ENCODE assay signal across 16 mouse cellular contexts in the genomic region with DNA sequence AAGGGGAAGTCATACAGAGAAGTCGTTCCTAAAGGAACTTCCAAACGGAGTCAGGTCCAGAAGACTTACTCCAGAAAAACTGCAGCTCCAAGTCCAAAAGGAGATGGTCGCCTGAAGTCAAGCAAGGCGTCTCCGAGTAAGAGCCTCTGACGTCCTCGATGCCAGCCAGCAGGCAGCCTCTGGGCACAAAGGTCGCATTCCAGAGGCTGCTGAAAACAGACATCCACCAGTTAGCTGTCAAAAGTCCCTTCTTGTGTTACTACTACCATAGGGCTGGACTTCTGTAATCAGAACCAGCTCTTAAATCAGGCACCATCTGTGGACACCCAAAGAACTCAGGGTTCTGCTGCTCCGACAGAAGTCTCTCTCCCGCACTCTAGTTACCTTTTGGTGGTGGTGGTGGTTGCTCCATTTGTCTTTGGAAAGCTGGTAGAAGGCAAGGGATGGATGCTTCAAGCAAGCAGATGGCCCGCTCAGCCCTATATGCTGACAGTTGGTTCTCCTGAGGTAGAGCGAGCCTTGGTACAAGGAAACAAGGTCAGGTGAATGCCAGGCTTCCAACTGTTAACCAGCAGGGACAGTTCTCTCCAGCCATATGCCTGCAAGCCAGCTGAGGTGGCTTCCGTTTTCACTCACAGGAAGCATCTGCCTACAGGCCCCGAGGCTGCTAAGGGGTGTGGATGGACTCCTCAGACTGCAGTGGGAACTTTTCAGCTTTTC. TPM values are rescaled to one million over a fixed set of nuclear protein-coding genes. Genes with fewer than 3 reads are reported as not detected.
DNase-seq lines count a peak whose midpoint lies in the region; ATAC-seq and TF ChIP-seq lines count a peak whose summit lies in the region.
"Had no signal": no experiment of that assay in that cellular context is flagged by ENCODE, and none has a peak within 500 bp of the region (broad histone marks: within the 10 kb centered on the region; RNA-seq: fewer than 3 reads in every experiment).

No protein-coding gene starts in this region.

- H3K36me3 ChIP-seq in intestine, postnatal 0 days (ENCODE audit: control insufficient read depth, insufficient read depth), result peaks cover 62% of the 10 kb centered on the region
- H3K36me3 ChIP-seq in intestine, embryonic 15.5 days, result peaks cover 32% of the 10 kb centered on the region
- H3K36me3 ChIP-seq in kidney, embryonic 14.5 days (ENCODE audit: control insufficient read depth, insufficient read depth, low read length), result peaks cover 91% of the 10 kb centered on the region

- H3K9me3 ChIP-seq in intestine, postnatal 0 days (ENCODE audit: control insufficient read depth), result no peaks in the 10 kb centered on the region
- H3K9me3 ChIP-seq in intestine, embryonic 15.5 days, result no peaks in the 10 kb centered on the region
- no peaks in the 10 kb centered on the region for H3K9me3 ChIP-seq in kidney, embryonic 14.5 days (ENCODE audit: control insufficient read depth, low read length)
- H3K9me3 ChIP-seq: limb, embryonic 15.5 days; neural tube, embryonic 15.5 days had no signal

- H3K4me3 ChIP-seq in intestine, postnatal 0 days (ENCODE audit: low read depth, low read length), result no peak overlapping the region
- H3K4me3 ChIP-seq in intestine, embryonic 15.5 days (replicated peaks), result no peak overlapping the region
- no peak overlapping the region for H3K4me3 ChIP-seq in kidney, embryonic 14.5 days (ENCODE audit: low read length)
- H3K4me3 ChIP-seq: limb, embryonic 15.5 days; neural tube, embryonic 15.5 days had no signal

- no peak overlapping the region for H3K4me2 ChIP-seq in intestine, postnatal 0 days (replicated peaks; ENCODE audit: low read depth)
- no peak overlapping the region for H3K4me2 ChIP-seq in intestine, embryonic 15.5 days (replicated peaks)
- H3K4me2 ChIP-seq in kidney, embryonic 14.5 days (replicated peaks; ENCODE audit: low read depth, low read length), result no peak overlapping the region
- H3K4me2 ChIP-seq: limb, embryonic 15.5 days; neural tube, embryonic 15.5 days had no signal

- 0 out of 2 replicates have a peak, but pooled peaks cover 7% of the 10 kb centered on the region for H3K4me1 ChIP-seq in intestine, postnatal 0 days (replicated peaks; ENCODE audit: control insufficient read depth, insufficient read depth, low read length)
- no peaks in the 10 kb centered on the region; the same call in 1 of the 2 replicates for H3K4me1 ChIP-seq in intestine, embryonic 15.5 days (replicated peaks)
- H3K4me1 ChIP-seq in kidney, embryonic 14.5 days (ENCODE audit: control insufficient read depth, insufficient read depth, low read length), result 0 out of 2 replicates have a peak, but pooled peaks cover 2% of the 10 kb centered on the region

- intact Hi-C loops in left cerebral cortex, postnatal 10 days (cut with DNase I), result no loop called here

- no peak overlapping the region for H3K9ac ChIP-seq in intestine, postnatal 0 days (ENCODE audit: low read depth, low read length)
- no peak overlapping the region for H3K9ac ChIP-seq in intestine, embryonic 15.5 days
- H3K9ac ChIP-seq in kidney, embryonic 14.5 days (ENCODE audit: low read depth, low read length), result no peak overlapping the region
- H3K9ac ChIP-seq: limb, embryonic 15.5 days; neural tube, embryonic 15.5 days had no signal

- peak; percentile 99 for DNase-seq in brain, adult 2 months (ENCODE audit: low read depth, low spot score)
- DNase-seq in cerebellum, adult 9-10 months, result peak; percentile 97
- no peak for DNase-seq in c-Kit-positive CD71-positive TER-119-positive erythroid progenitor cells, embryonic 14.5 days (ENCODE audit: low spot score)
- DNase-seq in left cerebral cortex, postnatal 10 days (ENCODE audit: extremely low spot score in 1 of 2, low spot score in 2 of 2), result no peak
- no peak for DNase-seq in spleen, postnatal 10 days (ENCODE audit: low spot score in 2 of 2)
- DNase-seq: adrenal gland, adult 8-10 months; gastrocnemius, postnatal 36 days; heart, postnatal 4 days; layer of hippocampus, adult 9-11 months had no signal

- TF ChIP-seq CTCF in intestine, postnatal 0 days (IDR thresholded peaks at IDR 0.05; ENCODE audit: low read depth), result no peak

- ATAC-seq in intestine, postnatal 0 days, result no peak
- ATAC-seq in intestine, embryonic 15.5 days, result no peak
- 0 out of 2 replicates have a peak, but pooled peaks have one; percentile 28 for ATAC-seq in kidney, embryonic 14.5 days (ENCODE audit: low FRiP score, low TSS enrichment)
- ATAC-seq: CD4-positive, CD25-positive, alpha-beta regulatory T cell, adult 4 months; midbrain, embryonic 16.5 days had no signal

- peak overlapping the region; percentile 88 for H3K27ac ChIP-seq in intestine, postnatal 0 days (ENCODE audit: low read depth, low read length)
- no peak overlapping the region for H3K27ac ChIP-seq in intestine, embryonic 15.5 days
- H3K27ac ChIP-seq in kidney, embryonic 14.5 days (ENCODE audit: low read depth, low read length), result no peak overlapping the region
- H3K27ac ChIP-seq: limb, embryonic 15.5 days; neural tube, embryonic 15.5 days had no signal

- WGBS in intestine, postnatal 0 days, result 69% methylated on average over 14 of the region's 14 CpGs
- 67% methylated on average over 14 of the region's 14 CpGs for WGBS in intestine, embryonic 15.5 days
- 75% methylated on average over 14 of the region's 14 CpGs for WGBS in kidney, embryonic 14.5 days

- H3K27me3 ChIP-seq in intestine, postnatal 0 days (replicated peaks; ENCODE audit: control insufficient read depth, insufficient read depth, low read length), result no peaks in the 10 kb centered on the region
- H3K27me3 ChIP-seq in intestine, embryonic 15.5 days (replicated peaks), result no peaks in the 10 kb centered on the region
- H3K27me3 ChIP-seq in kidney, embryonic 14.5 days (ENCODE audit: control insufficient read depth, insufficient read depth, low read length), result no peaks in the 10 kb centered on the region
- H3K27me3 ChIP-seq: limb, embryonic 15.5 days; neural tube, embryonic 15.5 days had no signal

RNA-seq across cellular contexts. Expression of gene Cep95, which starts 25.7 kb away (rescaled TPM):
- 5.3 and 5.5 TPM in 2 replicates for polyA plus RNA-seq in intestine, postnatal 0 days (2015; fragmentation: Nextera tagmentation; extraction: Ambion mirVana)
- polyA plus RNA-seq in intestine, embryonic 15.5 days (2015; fragmentation: Nextera tagmentation; extraction: Ambion mirVana), result 14.6 and 16.3 TPM in 2 replicates
- 18.8 and 21.3 TPM in 2 replicates for polyA plus RNA-seq in kidney, embryonic 14.5 days (2014; fragmentation: Nextera tagmentation; extraction: Ambion mirVana)
- total RNA-seq in left cerebral cortex, postnatal 10 days (2021), result 10 to 100 TPM in 1 of 2 experiments, 1 to 10 TPM in 1; 8.7 to 10.3 TPM

RNA-seq across cellular contexts. Expression of gene Ddx5, which starts 25.8 kb away (rescaled TPM):
- polyA plus RNA-seq in intestine, postnatal 0 days (2015; fragmentation: Nextera tagmentation; extraction: Ambion mirVana), result 163 and 183 TPM in 2 replicates
- 257 and 283 TPM in 2 replicates for polyA plus RNA-seq in intestine, embryonic 15.5 days (2015; fragmentation: Nextera tagmentation; extraction: Ambion mirVana)
- 369 and 392 TPM in 2 replicates for polyA plus RNA-seq in kidney, embryonic 14.5 days (2014; fragmentation: Nextera tagmentation; extraction: Ambion mirVana)
- total RNA-seq in left cerebral cortex, postnatal 10 days (2021), result 100 to 1,000 TPM; 607 to 644 TPM

RNA-seq across cellular contexts. Expression of gene Polg2, which starts 35.4 kb away (rescaled TPM):
- polyA plus RNA-seq in intestine, postnatal 0 days (2015; fragmentation: Nextera tagmentation; extraction: Ambion mirVana), result 12.9 and 13.3 TPM in 2 replicates
- 11.7 and 11.9 TPM in 2 replicates for polyA plus RNA-seq in intestine, embryonic 15.5 days (2015; fragmentation: Nextera tagmentation; extraction: Ambion mirVana)
- polyA plus RNA-seq in kidney, embryonic 14.5 days (2014; fragmentation: Nextera tagmentation; extraction: Ambion mirVana), result 12.6 and 13.3 TPM in 2 replicates
- 1 to 10 TPM; 4.1 to 4.6 TPM for total RNA-seq in left cerebral cortex, postnatal 10 days (2021)

Comparison
In these comparisons a context has a peak if more than half of its experiments do, and no peak if none do; other contexts are left out.
1. DNase-seq: peak in brain, adult 2 months (single experiment) and cerebellum, adult 9-10 months (single experiment); none in c-Kit-positive CD71-positive TER-119-positive erythroid progenitor cells, embryonic 14.5 days (single experiment), left cerebral cortex, postnatal 10 days (0 of 2) and spleen, postnatal 10 days (0 of 2).